Mouse (Mus musculus): ENCODE data around the gene Sf1. TPM values are rescaled to one million over a fixed set of nuclear protein-coding genes. Genes with fewer than 3 reads are reported as not detected.
A peak's percentile ranks its signal among the peaks of the same experiment; 100 is the strongest.

Gene Sf1
- polyA plus RNA-seq, 1 experiment from 2014 or later: 42.3 TPM

DNA sequence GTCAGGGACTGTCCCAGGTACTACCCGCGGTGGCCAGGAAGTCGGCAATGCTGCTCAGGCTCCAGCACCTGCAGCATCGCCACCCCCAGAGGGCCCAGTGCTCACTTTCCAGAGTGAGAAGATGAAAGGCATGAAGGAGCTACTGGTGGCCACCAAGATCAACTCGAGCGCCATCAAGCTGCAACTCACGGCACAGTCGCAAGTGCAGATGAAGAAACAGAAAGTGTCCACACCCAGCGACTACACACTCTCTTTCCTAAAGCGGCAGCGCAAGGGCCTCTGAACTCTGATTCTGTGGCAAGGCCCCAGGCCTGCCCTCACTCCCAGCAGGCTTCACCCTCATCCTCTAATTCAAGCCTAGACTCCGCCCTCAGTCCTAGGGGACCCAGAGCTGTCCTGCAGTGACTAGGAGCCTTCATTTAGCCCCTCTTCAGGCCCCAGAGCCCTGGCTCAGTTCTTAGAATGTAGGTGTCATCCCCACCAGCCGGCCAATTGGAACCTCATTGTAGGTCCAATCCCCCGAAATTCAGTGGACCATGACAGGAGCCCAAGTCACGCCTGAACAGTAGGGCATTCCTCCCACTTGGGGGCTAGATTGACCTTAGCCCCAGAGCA, 23.5 kb upstream of the Sf1 start:
- peaks cover 11% of the 10 kb centered on the region; the same call in 1 of the 2 replicates for H3K36me3 ChIP-seq (ENCODE audit: control insufficient read depth, insufficient read depth, low read length)
- no peak overlapping the region for H3K4me2 ChIP-seq (replicated peaks; ENCODE audit: low read depth)
- H3K4me1 ChIP-seq (replicated peaks; ENCODE audit: control insufficient read depth, insufficient read depth): no peaks in the 10 kb centered on the region
- no peak overlapping the region for H3K4me3 ChIP-seq (ENCODE audit: low read depth, low read length)
- peak overlapping the region; percentile 24; the same call in 1 of the 2 replicates for H3K27ac ChIP-seq (replicated peaks)
- DNase-seq (ENCODE audit: low spot score): peak; percentile 45
- no peaks in the 10 kb centered on the region for H3K9me3 ChIP-seq (ENCODE audit: control insufficient read depth, low read length)
- no peak for ATAC-seq (ENCODE audit: low FRiP score, low TSS enrichment)
- no peaks in the 10 kb centered on the region for H3K27me3 ChIP-seq (ENCODE audit: control insufficient read depth, insufficient read depth, low read length)
- no peak overlapping the region for H3K9ac ChIP-seq (ENCODE audit: low read length)
- peak; percentile 38 for TF ChIP-seq CTCF (IDR thresholded peaks at IDR 0.05; ENCODE audit: low read depth)
- no peak for TF ChIP-seq EP300 (optimal IDR thresholded peaks at IDR 0.05)
- WGBS: 69% methylated on average over 15 of the region's 15 CpGs

GRCm38 (mm10) chr19:6340524-6341452, 22.7 kb upstream of the Sf1 start, which contains the start of gene Map4k2:
Gene Map4k2 (plus strand): TSS chr19:6341135.
- no peaks in the 10 kb centered on the region for H3K27me3 ChIP-seq (ENCODE audit: control insufficient read depth, insufficient read depth, low read length)
- peak within 1 kb of the TSS; percentile 67 for H3K4me3 ChIP-seq (ENCODE audit: low read depth, low read length)
- peak; percentile 94 for DNase-seq (ENCODE audit: low spot score)
- no peaks in the 10 kb centered on the region for H3K9me3 ChIP-seq (ENCODE audit: control insufficient read depth, low read length)
- H3K27ac ChIP-seq (replicated peaks): peak within 1 kb of the TSS; percentile 24
- peak within 1 kb of the TSS; percentile 90 for H3K4me2 ChIP-seq (replicated peaks; ENCODE audit: low read depth)
- 5% methylated on average over 58 of the region's 72 CpGs for WGBS
- peaks cover 14% of the 10 kb centered on the region; the same call in 1 of the 2 replicates for H3K36me3 ChIP-seq (ENCODE audit: control insufficient read depth, insufficient read depth, low read length)
- peak within 1 kb of the TSS; percentile 76 for H3K9ac ChIP-seq (ENCODE audit: low read length)
- no peak for TF ChIP-seq EP300 (optimal IDR thresholded peaks at IDR 0.05)
- TF ChIP-seq CTCF (IDR thresholded peaks at IDR 0.05; ENCODE audit: low read depth): peak; percentile 56
- ATAC-seq (ENCODE audit: low FRiP score, low TSS enrichment): peak; percentile 84
- no peaks in the 10 kb centered on the region for H3K4me1 ChIP-seq (replicated peaks; ENCODE audit: control insufficient read depth, insufficient read depth)

DNA sequence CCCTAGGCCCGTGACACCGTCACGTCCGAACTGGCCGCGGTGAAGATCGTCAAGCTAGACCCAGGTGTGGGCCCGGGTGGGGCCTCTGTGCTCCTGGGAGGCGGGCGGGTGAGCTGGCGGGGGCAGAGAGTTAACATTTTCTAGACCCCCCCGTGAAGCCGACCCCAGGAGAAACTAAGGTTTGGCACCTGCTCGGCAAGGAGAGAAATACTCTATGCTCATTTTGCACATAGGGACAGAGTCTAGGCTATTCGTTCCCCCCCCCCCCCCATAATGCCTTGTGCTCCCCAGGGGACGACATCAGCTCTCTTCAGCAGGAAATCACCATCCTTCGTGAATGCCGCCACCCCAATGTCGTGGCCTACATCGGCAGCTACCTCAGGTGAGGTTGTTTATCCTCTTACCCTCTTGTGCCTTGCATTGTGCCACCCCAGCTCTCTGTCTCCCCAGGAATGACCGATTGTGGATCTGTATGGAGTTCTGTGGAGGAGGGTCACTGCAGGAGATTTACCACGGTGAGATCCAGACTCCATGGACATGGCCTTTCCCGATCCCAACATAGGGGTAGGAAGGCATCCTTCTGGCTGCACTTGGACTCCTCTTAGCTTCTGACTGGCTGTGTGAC, 21.9 kb upstream of the Sf1 start:
- H3K4me3 ChIP-seq (ENCODE audit: low read depth, low read length): peak overlapping the region; percentile 67
- H3K9me3 ChIP-seq (ENCODE audit: control insufficient read depth, low read length): no peaks in the 10 kb centered on the region
- no peaks in the 10 kb centered on the region for H3K27me3 ChIP-seq (ENCODE audit: control insufficient read depth, insufficient read depth, low read length)
- no peak; the same call in 1 of the 2 replicates for ATAC-seq (ENCODE audit: low FRiP score, low TSS enrichment)
- no peaks in the 10 kb centered on the region for H3K4me1 ChIP-seq (replicated peaks; ENCODE audit: control insufficient read depth, insufficient read depth)
- H3K27ac ChIP-seq (replicated peaks): no peak overlapping the region; the same call in 1 of the 2 replicates
- 13% methylated on average over 22 of the region's 23 CpGs for WGBS
- H3K36me3 ChIP-seq (ENCODE audit: control insufficient read depth, insufficient read depth, low read length): peaks cover 17% of the 10 kb centered on the region; the same call in 1 of the 2 replicates
- peak overlapping the region; percentile 90 for H3K4me2 ChIP-seq (replicated peaks; ENCODE audit: low read depth)
- peak overlapping the region; percentile 76 for H3K9ac ChIP-seq (ENCODE audit: low read length)
- TF ChIP-seq CTCF (IDR thresholded peaks at IDR 0.05; ENCODE audit: low read depth) (no peak), EP300 (optimal IDR thresholded peaks at IDR 0.05) (no peak)
- no peak for DNase-seq (ENCODE audit: low spot score)

GRCm38 (mm10) chr19:6342276-6342933, 21.1 kb upstream of the Sf1 start:
- H3K4me2 ChIP-seq (replicated peaks; ENCODE audit: low read depth): 0 out of 2 replicates have a peak overlapping the region, but pooled peaks have one; percentile 90
- no peak for TF ChIP-seq EP300 (optimal IDR thresholded peaks at IDR 0.05)
- no peak for TF ChIP-seq CTCF (IDR thresholded peaks at IDR 0.05; ENCODE audit: low read depth)
- no peak overlapping the region for H3K4me3 ChIP-seq (ENCODE audit: low read depth, low read length)
- peaks cover 15% of the 10 kb centered on the region; the same call in 1 of the 2 replicates for H3K36me3 ChIP-seq (ENCODE audit: control insufficient read depth, insufficient read depth, low read length)
- WGBS: 79% methylated on average over 5 of the region's 5 CpGs
- H3K27ac ChIP-seq (replicated peaks): no peak overlapping the region
- ATAC-seq (ENCODE audit: low FRiP score, low TSS enrichment): no peak
- no peaks in the 10 kb centered on the region for H3K9me3 ChIP-seq (ENCODE audit: control insufficient read depth, low read length)
- H3K9ac ChIP-seq (ENCODE audit: low read length): 0 out of 2 replicates have a peak overlapping the region, but pooled peaks have one; percentile 76
- no peaks in the 10 kb centered on the region for H3K4me1 ChIP-seq (replicated peaks; ENCODE audit: control insufficient read depth, insufficient read depth)
- no peak for DNase-seq (ENCODE audit: low spot score)
- no peaks in the 10 kb centered on the region for H3K27me3 ChIP-seq (ENCODE audit: control insufficient read depth, insufficient read depth, low read length)

All from stomach, postnatal 0 days (tissue).